Mouse (Mus musculus) embryonic facial prominence, embryonic 11.5 days (tissue): ENCODE measurements at regions not wholly inside any gene's neighbourhood (a gene's known extent, or its start where the extent isn't known, plus 50 kb on each side); places are given as distances from the start of the nearest gene placed in this dataset.

Experiments used
- ATAC-seq: fragments of 200-750 bp; cut with Nextera tagmentation; replicated peaks from 2 replicates; pipeline ENCODE4 v1.8.0; 2017; ENCODE audit warnings: low read depth; ENCODE audit not compliant: insufficient number of reproducible peaks, low FRiP score, low TSS enrichment
- DNase-seq: peaks from one replicate; pipeline ENCODE4 v3.0.0-alpha.2; 2015; ENCODE audit warnings: low spot score
- H3K27ac ChIP-seq: fragments of 300-500 bp; sonication (generic); replicated peaks from 2 replicates; pipeline ENCODE4 v1.5.1; 2014; ENCODE audit warnings: mild to moderate bottlenecking, low read depth, low read length, control low read depth
- H3K27me3 ChIP-seq: fragments of 300-500 bp; sonication (generic); 2 replicates; pipeline ENCODE4 v1.6.1; 2014; ENCODE audit warnings: mild to moderate bottlenecking, low read length, moderate library complexity, mixed read lengths; ENCODE audit not compliant: control insufficient read depth, insufficient read depth
- H3K36me3 ChIP-seq: fragments of 300-500 bp; sonication (generic); replicated peaks from 2 replicates; pipeline ENCODE4 v1.6.1; 2014; ENCODE audit warnings: low read depth, mild to moderate bottlenecking, low read length, moderate library complexity, mixed read lengths; ENCODE audit not compliant: control insufficient read depth, insufficient read depth
- H3K4me1 ChIP-seq: fragments of 300-500 bp; sonication (generic); 2 replicates; pipeline ENCODE4 v1.6.1; 2014; ENCODE audit warnings: low read length, mixed read lengths; ENCODE audit not compliant: control insufficient read depth, insufficient read depth
- H3K4me2 ChIP-seq: fragments of 300-500 bp; sonication (generic); 2 replicates; pipeline ENCODE4 v1.6.1; 2014; ENCODE audit warnings: low read depth, mild to moderate bottlenecking, control low read depth, low read length, moderate library complexity
- H3K4me3 ChIP-seq: fragments of 300-500 bp; sonication (generic); 2 replicates; pipeline ENCODE4 v1.5.1; 2014; ENCODE audit warnings: low read depth, low read length, control low read depth
- H3K9ac ChIP-seq: fragments of 300-500 bp; sonication (generic); replicated peaks from 2 replicates; pipeline ENCODE4 v1.6.1; 2014; ENCODE audit warnings: mild to moderate bottlenecking, control low read depth, low read length
- H3K9me3 ChIP-seq: fragments of 300-500 bp; sonication (generic); replicated peaks from 2 replicates; pipeline ENCODE4 v1.6.1; 2016; ENCODE audit warnings: mild to moderate bottlenecking, low read length, inconsistent platforms, mixed read lengths; ENCODE audit not compliant: control insufficient read depth
- WGBS: fragments of 180-500 bp; shearing (Covaris S2); extraction: QIAGEN DNeasy Blood & Tissue Kit; methylation state at CpG from one replicate; pipeline ENCODE4 v1.1.7; 2014; 5-methylcytosine and 5-hydroxymethylcytosine counted together

DNA sequence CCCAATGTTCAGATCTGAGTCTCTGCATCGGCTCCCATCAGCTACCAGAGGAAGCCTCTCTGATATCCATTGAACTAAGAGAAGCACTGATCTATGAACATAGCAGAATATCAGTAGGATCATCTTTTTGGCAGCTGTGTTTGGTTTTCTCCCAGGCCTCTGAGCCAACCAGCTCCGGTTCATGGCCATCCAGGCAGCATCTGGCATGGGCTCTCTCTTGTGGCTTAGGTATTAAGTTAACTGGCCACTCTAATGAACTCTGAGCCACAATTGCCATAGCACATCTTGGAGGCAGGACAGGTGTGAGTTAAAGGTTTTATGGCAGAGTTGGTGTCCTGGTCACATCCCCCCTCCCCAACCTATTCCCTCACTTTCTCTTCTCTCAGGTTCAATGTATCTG, 90.2 kb upstream of the Ufm1 start:
- H3K9ac ChIP-seq, result no peak overlapping the region
- DNase-seq (no peak), ATAC-seq (no peak)
- no peak overlapping the region for H3K27ac ChIP-seq
- H3K4me3 ChIP-seq, result no peak overlapping the region
- no peaks in the 10 kb centered on the region for H3K27me3 ChIP-seq
- no peaks in the 10 kb centered on the region for H3K9me3 ChIP-seq
- 84% methylated on average over 2 of the region's 2 CpGs for whole genome bisulfite sequencing
- H3K4me2 ChIP-seq, result no peak overlapping the region
- no peaks in the 10 kb centered on the region for H3K4me1 ChIP-seq
- no peaks in the 10 kb centered on the region for H3K36me3 ChIP-seq

DNA sequence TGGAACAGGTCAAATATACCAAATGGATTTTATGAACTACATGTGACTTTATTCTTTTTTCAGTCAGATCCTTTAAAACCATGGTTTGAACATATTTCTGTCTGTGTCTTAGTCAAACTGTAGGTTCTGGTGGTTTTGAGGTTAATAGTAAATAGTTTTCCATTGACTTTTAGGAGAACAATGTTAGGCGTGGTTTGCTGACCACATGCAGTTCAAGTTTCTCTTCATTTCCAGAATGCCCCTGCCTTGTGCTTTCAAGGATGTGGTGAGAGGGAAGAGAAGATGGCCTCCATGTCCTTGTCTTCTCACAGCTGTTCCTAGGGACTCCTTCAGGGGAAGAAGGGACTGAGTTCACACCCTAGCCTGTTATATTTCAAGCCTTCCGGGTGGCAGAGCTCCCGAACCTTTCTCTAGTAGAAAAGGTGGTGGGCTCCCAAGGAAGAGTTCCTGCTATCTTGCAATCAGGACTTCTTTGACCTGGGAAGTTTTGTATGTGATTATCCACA, 76.1 kb upstream of the Ufm1 start:
- H3K4me2 ChIP-seq, result no peak overlapping the region
- ATAC-seq, result no peak
- H3K36me3 ChIP-seq, result no peaks in the 10 kb centered on the region
- no peaks in the 10 kb centered on the region for H3K4me1 ChIP-seq
- no peak overlapping the region for H3K9ac ChIP-seq
- no peaks in the 10 kb centered on the region for H3K9me3 ChIP-seq
- H3K4me3 ChIP-seq, result no peak overlapping the region
- no peaks in the 10 kb centered on the region for H3K27me3 ChIP-seq
- DNase-seq, result no peak
- H3K27ac ChIP-seq, result no peak overlapping the region
- 84% methylated on average over 3 of the region's 3 CpGs for WGBS

DNA sequence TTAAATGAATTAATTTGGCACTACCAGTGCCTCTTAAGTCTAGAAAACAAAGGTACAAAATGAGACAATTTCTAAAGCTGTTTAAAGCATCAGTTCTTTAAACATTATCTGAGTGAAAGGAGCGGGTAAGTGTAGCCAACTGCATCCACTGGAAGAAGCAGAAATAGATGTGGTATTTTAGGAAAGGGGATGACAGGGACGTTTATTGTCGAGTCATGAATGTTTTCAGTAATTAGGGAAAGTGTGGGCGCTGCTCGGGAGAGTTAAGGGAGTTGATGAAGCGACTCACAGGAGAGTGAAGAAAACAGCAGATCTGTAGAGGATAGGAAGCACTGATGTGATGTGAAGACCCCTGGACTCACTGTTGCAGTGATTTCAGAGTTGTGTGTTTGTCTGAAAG, 68.1 kb upstream of the Ufm1 start:
- Histone ChIP-seq H3K4me2 (no peak overlapping the region), H3K9me3 (no peaks in the 10 kb centered on the region), H3K27me3 (no peaks in the 10 kb centered on the region), H3K27ac (no peak overlapping the region), H3K4me3 (no peak overlapping the region), H3K9ac (no peak overlapping the region), H3K4me1 (no peaks in the 10 kb centered on the region), H3K36me3 (no peaks in the 10 kb centered on the region)
- ATAC-seq, result no peak
- DNase-seq, result no peak
- 76% methylated on average over 6 of the region's 6 CpGs for WGBS

DNA sequence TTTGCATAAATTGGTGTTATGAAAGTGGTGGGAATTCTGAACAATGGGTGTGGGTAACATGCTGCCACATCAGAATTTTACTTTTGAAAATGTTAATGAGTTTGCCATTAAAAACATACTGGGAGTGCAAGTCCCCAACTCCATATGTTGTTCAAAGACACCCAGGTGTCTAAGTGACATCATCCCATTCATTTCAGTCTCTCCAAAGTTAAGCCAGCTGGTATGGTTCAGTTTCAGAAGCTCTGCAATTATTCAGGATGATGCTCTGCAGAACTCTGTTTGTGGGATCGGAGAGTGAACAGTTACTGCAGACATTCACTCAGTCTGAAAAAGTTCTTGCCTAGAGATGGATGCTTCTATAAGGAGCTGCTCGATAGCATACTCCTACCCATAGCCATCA, 56.3 kb upstream of the Ufm1 start:
- no peaks in the 10 kb centered on the region for H3K27me3 ChIP-seq
- 90% methylated on average over 2 of the region's 2 CpGs for WGBS
- no peak for ATAC-seq

DNA sequence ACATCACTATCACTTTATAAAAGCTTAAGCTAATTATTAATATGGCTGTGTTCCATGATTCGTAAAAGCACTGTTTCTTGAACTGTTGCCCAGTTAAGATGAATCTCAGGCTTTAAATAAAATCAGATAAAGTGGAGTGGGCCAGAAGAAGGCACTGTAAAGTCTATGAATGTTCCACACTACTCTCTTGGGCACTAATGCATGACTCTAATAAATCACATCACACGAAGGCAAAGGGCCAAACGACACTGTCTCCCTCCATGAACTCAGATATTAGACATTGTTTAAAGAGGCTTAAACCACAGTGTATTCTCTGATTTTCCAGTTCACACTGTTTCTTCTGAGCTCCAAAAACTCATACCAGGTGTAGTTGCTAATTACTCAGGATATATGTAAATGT, 55.9 kb upstream of the Ufm1 start:
- Histone ChIP-seq H3K9me3 (no peaks in the 10 kb centered on the region), H3K27me3 (no peaks in the 10 kb centered on the region), H3K4me3 (no peak overlapping the region), H3K4me1 (no peaks in the 10 kb centered on the region), H3K4me2 (no peak overlapping the region), H3K36me3 (no peaks in the 10 kb centered on the region), H3K27ac (no peak overlapping the region), H3K9ac (no peak overlapping the region)
- 88% methylated on average over 3 of the region's 3 CpGs for WGBS
- no peak for ATAC-seq
- no peak for DNase-seq

More for the DNA sequence above, 56.3 kb upstream of the Ufm1 start:
- Histone ChIP-seq H3K9ac (no peak overlapping the region), H3K27ac (no peak overlapping the region), H3K4me2 (no peak overlapping the region), H3K9me3 (no peaks in the 10 kb centered on the region), H3K4me1 (no peaks in the 10 kb centered on the region), H3K4me3 (no peak overlapping the region), H3K36me3 (no peaks in the 10 kb centered on the region)
- DNase-seq, result no peak

- H3K9me3 ChIP-seq, result no peaks in the 10 kb centered on the region
- 82% methylated on average over 3 of the region's 3 CpGs for WGBS
Measured at GRCm38 (mm10) chr3:53917960-53918359, 54.3 kb upstream of the Ufm1 start.

DNA sequence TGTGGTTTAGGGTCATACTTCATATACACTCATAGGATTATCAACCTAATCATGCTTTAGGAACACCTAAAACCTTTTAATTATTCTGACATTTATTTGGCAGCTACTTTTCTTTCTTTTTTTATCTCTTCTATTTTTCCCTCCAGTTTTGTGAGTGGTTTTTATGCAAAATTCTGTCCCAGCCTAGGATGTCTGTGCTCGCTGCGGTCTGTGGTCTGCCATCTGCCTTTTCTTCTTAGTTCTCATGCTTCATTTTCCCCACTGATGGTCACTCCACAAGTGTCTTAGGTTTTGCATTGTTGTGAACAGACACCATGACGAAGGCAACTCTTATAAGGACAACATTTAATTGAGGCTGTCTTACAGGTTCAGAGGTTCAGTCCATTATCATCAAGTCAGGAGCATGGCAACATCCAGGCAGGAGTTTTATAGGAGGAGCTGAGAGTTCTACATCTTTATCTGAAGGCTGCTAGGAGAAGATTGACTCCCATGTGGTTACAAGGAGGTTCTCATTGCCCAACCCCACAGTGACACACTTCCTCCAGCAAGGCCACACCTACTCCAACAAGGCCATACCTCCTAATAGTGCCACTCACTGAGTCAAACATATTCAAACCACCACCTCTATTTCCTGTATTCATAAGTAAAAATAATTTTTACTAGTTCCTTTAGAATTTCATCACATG, 50.5 kb upstream of the Ufm1 start:
- Histone ChIP-seq H3K27ac (no peak overlapping the region), H3K4me2 (no peak overlapping the region), H3K9ac (no peak overlapping the region), H3K4me3 (no peak overlapping the region), H3K36me3 (no peaks in the 10 kb centered on the region), H3K9me3 (no peaks in the 10 kb centered on the region), H3K27me3 (no peaks in the 10 kb centered on the region), H3K4me1 (no peaks in the 10 kb centered on the region)
- ATAC-seq (no peak), DNase-seq (no peak)
- 81% methylated on average over 3 of the region's 3 CpGs for WGBS

More at GRCm38 (mm10) chr3:53917960-53918359, 54.3 kb upstream of the Ufm1 start:
- no peaks in the 10 kb centered on the region for H3K27me3 ChIP-seq
- no peak overlapping the region for H3K9ac ChIP-seq
- no peak overlapping the region for H3K4me2 ChIP-seq
- H3K4me3 ChIP-seq, result no peak overlapping the region
- H3K4me1 ChIP-seq, result no peaks in the 10 kb centered on the region
- no peak overlapping the region for H3K27ac ChIP-seq
- no peak for ATAC-seq
- no peak for DNase-seq
- no peaks in the 10 kb centered on the region for H3K36me3 ChIP-seq
